Mouse (Mus musculus) embryonic facial prominence, embryonic 14.5 days (tissue): ENCODE data around the gene Rere. TPM values are rescaled to one million over a fixed set of nuclear protein-coding genes. Genes with fewer than 3 reads are reported as not detected.
"Not testable (repeated sequence)": the region's sequence is repeated elsewhere in the genome, so short reads cannot be mapped to it uniquely, and the experiment has no call there.

Experiments
- ATAC-seq: fragments of 200-750 bp; cut with Nextera tagmentation; 2 replicates; pipeline ENCODE4 v1.8.0; 2017; ENCODE audit warnings: low read depth, moderate number of reproducible peaks, moderate TSS enrichment
- DNase-seq: peaks from one replicate; pipeline ENCODE4 v3.0.0-alpha.2; 2015; ENCODE audit warnings: low spot score
- H3K27ac ChIP-seq: fragments of 300-500 bp; sonication (generic); replicated peaks from 2 replicates; pipeline ENCODE4 v1.5.1; 2014; ENCODE audit warnings: low read depth, mild to moderate bottlenecking, low read length, moderate library complexity
- H3K27me3 ChIP-seq: fragments of 300-500 bp; sonication (generic); replicated peaks from 2 replicates; pipeline ENCODE4 v1.6.1; 2014; ENCODE audit warnings: low read length; ENCODE audit not compliant: control insufficient read depth, insufficient read depth
- H3K36me3 ChIP-seq: fragments of 300-500 bp; sonication (generic); 2 replicates; pipeline ENCODE4 v1.6.1; 2014; ENCODE audit warnings: low read length, mixed read lengths; ENCODE audit not compliant: control insufficient read depth, insufficient read depth
- H3K4me1 ChIP-seq: fragments of 300-500 bp; sonication (generic); 2 replicates; pipeline ENCODE4 v1.6.1; 2014; ENCODE audit warnings: antibody characterized with exemption, low read length; ENCODE audit not compliant: control insufficient read depth, insufficient read depth
- H3K4me2 ChIP-seq: fragments of 300-500 bp; sonication (generic); 2 replicates; pipeline ENCODE4 v1.6.1; 2014; ENCODE audit warnings: low read depth, mild to moderate bottlenecking, low read length, moderate library complexity, mixed read lengths
- H3K4me3 ChIP-seq: fragments of 300-500 bp; sonication (generic); 2 replicates; pipeline ENCODE4 v1.5.1; 2014; ENCODE audit warnings: low read depth, mild to moderate bottlenecking, low read length
- H3K9ac ChIP-seq: fragments of 300-500 bp; sonication (generic); 2 replicates; pipeline ENCODE4 v1.6.1; 2014; ENCODE audit warnings: low read depth, mild to moderate bottlenecking, low read length, moderate library complexity, mixed read lengths
- H3K9me3 ChIP-seq: fragments of 300-500 bp; sonication (generic); 2 replicates; pipeline ENCODE4 v1.6.1; 2016; ENCODE audit warnings: low read length; ENCODE audit not compliant: control insufficient read depth
- WGBS: fragments of 180-500 bp; shearing (Covaris S2); extraction: QIAGEN DNeasy Blood & Tissue Kit; methylation state at CpG from one replicate; pipeline ENCODE4 v1.1.7; 2014; 5-methylcytosine and 5-hydroxymethylcytosine counted together
- polyA plus RNA-seq: library from polyadenylated mRNA; unstranded; fragments of >200 nt; fragmentation: Nextera tagmentation; extraction: Ambion mirVana; gene quantifications from 2 replicates; pipeline ENCODE4 v1.2.1, GENCODE M21; 2014

Gene Rere
- polyA plus RNA-seq, 1 experiment from 2014 or later = 32.0 TPM

GRCm38 (mm10) chr4:150549393-150549792 lies 267.9 kb downstream of the Rere start:
- Histone ChIP-seq H3K27me3 (no peaks in the 10 kb centered on the region), H3K4me3 (no peak overlapping the region), H3K36me3 (peaks cover 14% of the 10 kb centered on the region), H3K9me3 (no peaks in the 10 kb centered on the region), H3K27ac (no peak overlapping the region), H3K4me1 (no peaks in the 10 kb centered on the region), H3K4me2 (no peak overlapping the region), H3K9ac (no peak overlapping the region)
- 88% methylated on average over 9 of the region's 9 CpGs for WGBS
- ATAC-seq (no peak), DNase-seq (no peak)

DNA sequence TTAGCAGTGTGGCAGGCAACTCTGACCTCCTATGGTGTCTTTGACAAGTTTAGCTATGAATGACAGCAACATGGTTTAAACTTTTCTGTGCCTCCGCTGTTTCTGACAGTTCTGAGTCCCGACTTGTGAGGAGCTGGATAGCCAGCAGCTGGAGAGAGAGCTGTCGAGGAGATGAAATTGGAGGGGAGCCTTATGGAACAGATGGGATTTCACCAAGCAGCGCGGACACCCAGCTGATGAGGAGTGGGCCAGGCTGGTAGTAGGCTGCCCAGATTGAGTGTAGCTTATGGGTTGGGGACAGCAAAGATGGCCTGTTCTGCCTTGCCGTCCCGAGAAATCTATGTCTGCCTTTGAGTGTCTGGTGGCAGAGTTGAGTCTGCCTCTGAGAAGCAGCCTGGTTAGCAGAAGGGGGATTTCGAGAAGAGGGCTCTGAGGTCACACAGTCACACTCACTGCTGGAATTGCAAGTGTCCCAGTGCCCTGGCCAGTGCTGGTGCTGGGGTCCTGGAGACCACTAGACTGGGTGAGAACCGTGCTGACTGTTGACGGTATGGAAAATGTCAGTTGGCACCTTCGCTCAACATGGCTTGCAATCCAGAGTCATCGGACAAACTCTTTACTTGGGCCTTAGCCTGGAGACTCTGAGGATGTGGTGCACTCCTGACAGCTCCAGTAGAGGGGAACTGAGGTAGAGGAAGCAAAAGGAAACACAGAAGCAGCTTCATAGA lies 268.7 kb downstream of the Rere start:
- WGBS = 90% methylated on average over 12 of the region's 12 CpGs
- Histone ChIP-seq H3K4me1 (no peaks in the 10 kb centered on the region), H3K27ac (no peak overlapping the region), H3K9me3 (no peaks in the 10 kb centered on the region), H3K36me3 (peaks cover 21% of the 10 kb centered on the region), H3K4me2 (no peak overlapping the region), H3K9ac (no peak overlapping the region), H3K27me3 (no peaks in the 10 kb centered on the region), H3K4me3 (no peak overlapping the region)
- ATAC-seq = no peak
- DNase-seq = no peak

DNA sequence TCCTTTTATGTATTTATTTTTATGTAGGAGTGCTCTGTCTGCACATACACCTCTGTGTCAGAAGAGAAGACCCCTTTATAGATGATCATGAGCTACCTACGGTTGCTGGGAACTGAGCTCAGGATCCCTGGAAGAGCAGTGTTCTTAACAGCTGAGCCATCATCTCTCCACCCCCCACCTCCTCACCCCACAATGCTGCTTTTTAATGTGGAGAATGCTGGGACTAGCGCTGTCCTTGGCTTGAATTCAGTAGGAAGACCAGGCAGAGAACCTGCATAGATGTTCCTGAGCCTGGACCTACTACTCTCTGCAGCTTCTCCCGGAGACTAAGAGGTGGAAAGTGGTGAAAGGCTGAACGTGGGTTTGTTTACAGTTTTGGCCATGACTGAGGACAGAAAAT lies 269.9 kb downstream of the Rere start:
- peaks cover 18% of the 10 kb centered on the region for H3K36me3 ChIP-seq
- no peak for DNase-seq
- 73% methylated on average over 4 of the region's 4 CpGs for WGBS
- H3K9me3 ChIP-seq = no peaks in the 10 kb centered on the region
- no peaks in the 10 kb centered on the region for H3K27me3 ChIP-seq
- no peak overlapping the region for H3K27ac ChIP-seq
- H3K4me2 ChIP-seq = no peak overlapping the region
- peaks cover 4% of the 10 kb centered on the region for H3K4me1 ChIP-seq
- no peak overlapping the region for H3K9ac ChIP-seq
- ATAC-seq = no peak
- H3K4me3 ChIP-seq = no peak overlapping the region

- no peak overlapping the region for H3K27ac ChIP-seq
- no peak overlapping the region for H3K4me2 ChIP-seq
- H3K9ac ChIP-seq = no peak overlapping the region
- no peaks in the 10 kb centered on the region for H3K9me3 ChIP-seq
- H3K36me3 ChIP-seq = peaks cover 17% of the 10 kb centered on the region; the same call in 1 of the 2 replicates
- 88% methylated on average over 15 of the region's 15 CpGs for WGBS
- no peak for DNase-seq
- ATAC-seq = no peak
- H3K27me3 ChIP-seq = no peaks in the 10 kb centered on the region
- no peak overlapping the region for H3K4me3 ChIP-seq
- H3K4me1 ChIP-seq = peaks cover 17% of the 10 kb centered on the region
Measured at GRCm38 (mm10) chr4:150552751-150553600, 271.5 kb downstream of the Rere start.

DNA sequence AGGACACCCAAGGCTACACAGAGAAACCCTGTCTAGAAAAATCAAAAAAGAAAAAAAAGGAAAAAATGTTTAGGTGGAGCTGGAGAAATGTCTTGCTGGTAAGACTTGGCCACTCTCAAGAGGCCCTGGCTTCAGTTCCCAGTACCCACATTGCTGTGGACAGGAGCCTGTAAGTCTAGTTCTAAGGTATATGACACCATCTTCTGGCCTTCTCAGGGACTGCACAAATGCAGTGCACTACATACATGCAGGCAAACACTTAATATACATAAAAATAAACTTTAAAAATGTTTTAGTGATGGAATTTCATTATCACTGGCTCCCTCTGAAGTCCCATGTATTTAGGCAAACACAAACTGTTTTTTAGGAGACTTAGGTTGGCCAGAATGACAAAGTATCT lies 274.3 kb downstream of the Rere start:
- Histone ChIP-seq H3K36me3 (peaks cover 17% of the 10 kb centered on the region; the same call in 1 of the 2 replicates), H3K4me1 (peaks cover 17% of the 10 kb centered on the region)
- no peak for DNase-seq

DNA sequence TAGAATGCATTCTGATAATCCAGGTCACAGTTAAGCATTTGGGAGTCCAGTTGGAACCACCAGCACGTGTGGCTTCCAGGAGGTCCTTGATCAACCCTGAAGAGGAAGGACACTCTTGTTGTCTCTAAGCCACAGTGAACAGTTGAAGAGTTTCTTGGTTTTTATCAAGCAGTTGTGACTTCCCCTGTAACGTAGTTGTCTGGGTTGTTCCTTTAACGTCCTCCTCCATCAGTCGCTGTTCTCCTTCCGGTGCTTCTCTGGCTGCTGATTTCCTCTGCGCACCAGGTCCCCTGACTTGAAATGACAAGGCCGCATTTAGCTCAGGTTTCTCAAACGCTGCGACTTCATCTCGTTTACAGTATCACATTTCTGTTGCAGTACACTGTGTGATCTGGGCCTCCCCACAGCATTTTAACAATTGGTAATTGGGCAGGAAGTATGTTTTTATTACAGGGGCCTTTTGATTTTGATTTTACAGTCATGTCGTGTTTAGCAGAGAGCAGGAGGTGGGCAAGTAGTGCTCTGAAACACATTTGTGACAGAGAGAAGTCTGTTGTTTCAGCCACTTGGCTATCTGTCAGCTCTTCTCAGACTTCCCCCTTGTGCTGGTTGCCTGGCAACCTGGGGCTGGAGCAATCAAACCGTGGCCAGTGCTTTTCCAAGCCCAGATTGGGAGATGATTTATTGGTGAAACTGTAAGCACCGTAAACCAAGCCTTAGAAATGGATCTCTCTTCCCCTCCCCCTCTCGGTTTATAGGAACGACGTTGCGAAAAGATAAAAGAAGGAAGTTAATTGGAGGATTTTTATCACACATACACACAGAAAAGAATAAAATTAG lies 275.2 kb downstream of the Rere start:
- 16% methylated on average over 17 of the region's 17 CpGs for WGBS
- DNase-seq (peak; percentile 93), ATAC-seq (peak; percentile 81)
- no peak overlapping the region for H3K9ac ChIP-seq
- H3K36me3 ChIP-seq = peaks cover 12% of the 10 kb centered on the region; the same call in 1 of the 2 replicates
- H3K9me3 ChIP-seq = no peaks in the 10 kb centered on the region
- peak overlapping the region; percentile 79 for H3K27ac ChIP-seq
- H3K27me3 ChIP-seq = no peaks in the 10 kb centered on the region
- H3K4me2 ChIP-seq = peak overlapping the region; percentile 20; the same call in 1 of the 2 replicates
- H3K4me3 ChIP-seq = no peak overlapping the region
- peaks cover 17% of the 10 kb centered on the region for H3K4me1 ChIP-seq

More for the DNA sequence above, 274.3 kb downstream of the Rere start:
- Histone ChIP-seq H3K4me3 (no peak overlapping the region), H3K27me3 (no peaks in the 10 kb centered on the region), H3K9me3 (no peaks in the 10 kb centered on the region), H3K9ac (no peak overlapping the region), H3K4me2 (no peak overlapping the region), H3K27ac (peak overlapping the region; percentile 79)
- ATAC-seq = no peak

- not testable (repeated sequence) for H3K9me3 ChIP-seq, DNase-seq, H3K4me3 ChIP-seq, ATAC-seq, H3K9ac ChIP-seq, H3K27me3 ChIP-seq, H3K4me2 ChIP-seq
- WGBS = 76% methylated on average over 3 of the region's 3 CpGs
- Histone ChIP-seq H3K27ac (peak overlapping the region; percentile 79), H3K4me1 (peaks cover 17% of the 10 kb centered on the region), H3K36me3 (peaks cover 12% of the 10 kb centered on the region; the same call in 1 of the 2 replicates)
Measured at GRCm38 (mm10) chr4:150557289-150557688, 275.8 kb downstream of the Rere start.

GRCm38 (mm10) chr4:150557976-150558375 lies 276.5 kb downstream of the Rere start:
- WGBS = 53% methylated on average over 1 of the region's 1 CpGs
- Histone ChIP-seq H3K27me3 (no peaks in the 10 kb centered on the region), H3K36me3 (peaks cover 12% of the 10 kb centered on the region; the same call in 1 of the 2 replicates), H3K9me3 (no peaks in the 10 kb centered on the region), H3K4me2 (no peak overlapping the region), H3K9ac (no peak overlapping the region), H3K4me1 (peaks cover 17% of the 10 kb centered on the region), H3K4me3 (no peak overlapping the region), H3K27ac (0 out of 2 replicates have a peak overlapping the region, but pooled peaks have one; percentile 79)
- DNase-seq = no peak
- no peak for ATAC-seq
